Mouse (Mus musculus): ENCODE measurements around the gene Boc.

DNA sequence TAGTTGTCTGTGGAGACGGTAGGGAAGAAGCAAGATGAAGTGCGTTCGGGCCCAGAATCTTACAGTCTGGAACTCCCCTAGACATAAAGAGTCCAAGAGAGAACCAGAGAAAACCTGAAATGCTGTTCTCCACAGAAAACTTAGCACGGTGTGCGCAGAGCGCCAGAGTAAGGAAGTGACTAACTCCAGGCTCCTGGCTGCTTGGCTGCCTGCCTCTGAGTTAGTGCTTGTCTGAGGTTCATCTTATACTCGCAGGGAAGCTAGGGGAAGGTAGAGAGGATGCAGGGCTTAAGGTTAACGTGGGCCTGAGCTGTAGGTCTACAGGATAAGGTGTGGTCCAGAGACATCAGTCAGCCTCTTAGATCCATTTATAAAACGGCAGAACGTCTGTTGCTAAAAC is 56.9 kb downstream of the Boc start:
- TF ChIP-seq CTCF (IDR thresholded peaks at IDR 0.05; ENCODE audit: low read depth, low read length) (no peak), POLR2A (IDR thresholded peaks at IDR 0.05; ENCODE audit: extremely low read depth, insufficient read depth, low read length) (no peak)
